Mouse (Mus musculus) heart, adult 18-20 months (tissue): ENCODE results near the gene Cxcl1. TPM values are rescaled to one million over a fixed set of nuclear protein-coding genes. Genes with fewer than 3 reads are reported as not detected.

Experiments used
- total RNA-seq, 2 experiments: library from RNA; stranded (reverse); gene quantifications; 2 replicates each; pipeline ENCODE4 v1.2.3; 2021

The Cxcl1 gene
- total RNA-seq, 2 experiments from 2014 or later = 0.27 to 0.54 TPM

Other genes starting within 250 kb of the Cxcl1 start
- gene Cxcl5, start 131.9 kb upstream of the Cxcl1 start, total RNA-seq = under 1 TPM in 1 of 2 experiments, not detected in 1; 0.54 TPM
- 10 to 100 TPM; 10.7 to 12.5 TPM for gene Ppbp, start 122.7 kb upstream of the Cxcl1 start, total RNA-seq
- gene Pf4, start 118.8 kb upstream of the Cxcl1 start, total RNA-seq = 10 to 100 TPM; 27.1 to 44.1 TPM
- not detected for gene Cxcl3, start 105.1 kb upstream of the Cxcl1 start, total RNA-seq
- under 1 TPM in 1 of 2 experiments, not detected in 1; 0.18 TPM for gene Cxcl15, start 96.7 kb upstream of the Cxcl1 start, total RNA-seq
- gene Cxcl2, start 12.6 kb downstream of the Cxcl1 start, total RNA-seq = not detected
- 10 to 100 TPM in 1 of 2 experiments, 1 to 10 TPM in 1; 8.3 to 11.1 TPM for gene Mthfd2l, start 39.9 kb downstream of the Cxcl1 start, total RNA-seq
- gene Epgn, start 136.2 kb downstream of the Cxcl1 start, total RNA-seq = under 1 TPM; 0.26 to 0.62 TPM
- not detected for gene Ereg, start 183.4 kb downstream of the Cxcl1 start, total RNA-seq
- gene Areg, start 248.4 kb downstream of the Cxcl1 start, total RNA-seq = not detected